Mouse (Mus musculus) E14TG2a.4 (cell line): ENCODE measurements around the gene Tmem214.
A peak's percentile ranks its signal among the peaks of the same experiment; 100 is the strongest.

Experiments
- H3K27me3 ChIP-seq: 2 replicates; pipeline ENCODE4 v1.6.1; 2014; ENCODE audit warnings: low read length, control low read depth; ENCODE audit not compliant: insufficient read depth
- H3K36me3 ChIP-seq: 2 replicates; pipeline ENCODE4 v1.6.1; 2014; ENCODE audit warnings: low read length, control low read depth; ENCODE audit not compliant: insufficient read depth
- H3K4me1 ChIP-seq: replicated peaks from 2 replicates; pipeline ENCODE4 v1.6.1; 2014; ENCODE audit warnings: low read depth, low read length, control low read depth
- H3K4me3 ChIP-seq: replicated peaks from 2 replicates; pipeline ENCODE4 v1.5.1; 2014; ENCODE audit warnings: mild to moderate bottlenecking, low read length
- H3K9me3 ChIP-seq: 2 replicates; pipeline ENCODE4 v1.6.1; 2014; ENCODE audit warnings: low read length, control low read depth
- CTCF ChIP-seq: conservative IDR thresholded peaks from 2 replicates; pipeline ENCODE4 v1.5.1; 2014; ENCODE audit warnings: low read length
- NANOG ChIP-seq: IDR thresholded peaks from 2 replicates; pipeline ENCODE4 v1.6.1; 2014; ENCODE audit warnings: borderline replicate concordance, low read length, mixed read lengths
- POU5F1 ChIP-seq: IDR thresholded peaks from 2 replicates; pipeline ENCODE4 v1.6.1; 2014; ENCODE audit warnings: low read length, borderline replicate concordance

The Tmem214 gene

GRCm38 (mm10) chr5:30914849-30915248 lies 47.0 kb downstream of the Tmem214 start:
- no peak for TF ChIP-seq NANOG
- Histone ChIP-seq H3K9me3 (no peaks in the 10 kb centered on the region), H3K27me3 (peaks cover 8% of the 10 kb centered on the region), H3K4me3 (no peak overlapping the region), H3K36me3 (no peaks in the 10 kb centered on the region), H3K4me1 (peaks cover 76% of the 10 kb centered on the region)

DNA sequence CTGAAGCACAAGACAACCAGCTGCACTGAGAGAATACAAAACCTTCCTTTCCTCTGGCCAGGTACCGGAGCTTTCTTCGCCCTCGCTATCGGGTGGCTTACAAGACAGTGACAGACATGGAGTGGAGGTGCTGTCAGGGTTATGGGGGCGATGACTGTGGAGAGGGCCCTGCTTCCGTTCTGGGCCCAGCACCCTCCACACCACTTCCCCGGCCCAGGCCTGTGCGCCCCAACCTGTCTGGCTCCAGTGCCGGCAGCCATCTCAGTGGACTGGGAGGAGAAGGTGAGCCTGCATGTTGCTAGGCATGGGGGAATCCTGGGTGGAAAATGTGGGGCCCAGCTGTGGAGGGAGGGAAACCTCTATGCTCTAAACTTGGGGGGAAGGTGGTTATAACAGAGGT lies 47.6 kb downstream of the Tmem214 start:
- peaks cover 81% of the 10 kb centered on the region for H3K4me1 ChIP-seq
- peaks cover 14% of the 10 kb centered on the region for H3K27me3 ChIP-seq
- no peak for TF ChIP-seq CTCF
- no peak for TF ChIP-seq NANOG
- H3K4me3 ChIP-seq, result peak overlapping the region; percentile 49
- H3K9me3 ChIP-seq, result no peaks in the 10 kb centered on the region
- no peaks in the 10 kb centered on the region for H3K36me3 ChIP-seq

DNA sequence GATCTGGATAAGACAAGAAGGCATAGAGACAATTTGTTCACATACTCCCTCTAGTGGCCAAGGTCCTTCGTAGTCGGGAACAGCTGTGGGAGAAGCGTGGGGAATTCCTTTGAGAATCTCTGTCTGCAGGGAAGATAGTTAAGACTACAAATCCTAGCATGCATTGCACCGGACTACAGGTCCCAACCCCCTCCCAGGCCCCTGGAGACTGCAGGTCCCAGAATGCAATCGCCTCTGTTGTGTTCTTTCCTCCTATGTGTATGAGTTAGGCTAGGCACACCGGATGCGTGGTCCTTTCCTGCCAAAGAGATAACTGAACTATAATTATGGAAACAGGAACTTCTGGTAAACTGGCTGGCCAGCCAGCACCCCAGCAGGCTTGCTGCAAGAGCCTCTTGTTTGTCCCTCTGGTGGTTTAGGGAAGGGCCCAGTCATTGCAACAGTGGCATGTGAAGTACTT lies 48.2 kb downstream of the Tmem214 start:
- peak; percentile 52 for TF ChIP-seq CTCF
- TF ChIP-seq NANOG, result no peak
- Histone ChIP-seq H3K9me3 (no peaks in the 10 kb centered on the region), H3K36me3 (no peaks in the 10 kb centered on the region)

DNA sequence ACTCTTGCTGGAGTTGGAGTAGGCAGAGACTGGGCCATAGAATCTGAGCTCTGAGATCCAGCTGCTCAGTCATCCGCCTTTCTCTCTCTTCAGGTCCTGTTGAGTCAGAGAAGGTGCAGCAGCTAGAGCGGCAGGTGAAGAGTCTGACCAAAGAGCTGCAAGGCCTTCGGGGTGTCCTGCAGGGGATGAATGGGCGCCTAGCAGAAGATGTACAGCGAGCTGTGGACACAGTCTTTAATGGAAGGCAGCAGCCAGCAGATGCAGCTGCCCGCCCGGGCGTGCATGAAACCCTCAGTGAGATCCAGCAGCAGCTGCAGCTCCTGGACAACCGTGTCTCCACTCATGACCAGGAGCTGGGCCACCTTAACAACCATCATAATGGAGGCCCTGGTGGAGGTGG lies 49.0 kb downstream of the Tmem214 start:
- Histone ChIP-seq H3K4me1 (peaks cover 89% of the 10 kb centered on the region), H3K4me3 (peak overlapping the region; percentile 67), H3K27me3 (peaks cover 16% of the 10 kb centered on the region), H3K9me3 (no peaks in the 10 kb centered on the region), H3K36me3 (no peaks in the 10 kb centered on the region)
- TF ChIP-seq POU5F1 (no peak), NANOG (no peak), CTCF (no peak)

More for the DNA sequence above, 48.2 kb downstream of the Tmem214 start:
- peaks cover 86% of the 10 kb centered on the region for H3K4me1 ChIP-seq
- H3K27me3 ChIP-seq, result peaks cover 16% of the 10 kb centered on the region
- peak overlapping the region; percentile 67 for H3K4me3 ChIP-seq

DNA sequence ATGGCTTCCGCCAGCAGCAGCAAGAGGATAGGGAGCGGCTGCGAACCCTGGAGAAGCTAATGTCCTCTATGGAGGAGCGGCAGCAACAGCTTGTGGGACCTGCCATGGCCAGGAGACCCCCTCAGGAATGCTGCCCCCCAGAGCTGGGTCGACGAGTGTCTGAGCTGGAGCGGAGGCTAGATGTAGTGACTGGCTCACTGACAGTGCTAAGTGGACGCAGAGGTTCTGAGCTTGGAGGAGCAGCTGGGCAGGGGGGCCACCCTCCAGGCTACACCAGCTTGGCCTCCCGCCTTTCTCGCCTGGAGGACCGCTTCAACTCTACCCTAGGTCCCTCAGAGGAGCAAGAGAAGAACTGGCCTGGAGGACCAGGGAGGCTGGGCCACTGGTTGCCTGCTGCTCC lies 49.5 kb downstream of the Tmem214 start:
- peak overlapping the region; percentile 67 for H3K4me3 ChIP-seq
- H3K36me3 ChIP-seq, result no peaks in the 10 kb centered on the region
- no peaks in the 10 kb centered on the region for H3K9me3 ChIP-seq
- H3K4me1 ChIP-seq, result peaks cover 90% of the 10 kb centered on the region
- H3K27me3 ChIP-seq, result peaks cover 18% of the 10 kb centered on the region
- TF ChIP-seq NANOG (no peak), CTCF (no peak), POU5F1 (no peak)

GRCm38 (mm10) chr5:30917891-30918670 lies 50.3 kb downstream of the Tmem214 start:
- H3K36me3 ChIP-seq, result no peaks in the 10 kb centered on the region
- peaks cover 90% of the 10 kb centered on the region for H3K4me1 ChIP-seq
- no peak for TF ChIP-seq POU5F1
- no peak for TF ChIP-seq CTCF
- no peak for TF ChIP-seq NANOG
- no peaks in the 10 kb centered on the region for H3K9me3 ChIP-seq
- H3K4me3 ChIP-seq, result peak overlapping the region; percentile 67
- H3K27me3 ChIP-seq, result peaks cover 24% of the 10 kb centered on the region

- no peaks in the 10 kb centered on the region for H3K9me3 ChIP-seq
- no peak for TF ChIP-seq CTCF
- no peak for TF ChIP-seq NANOG
- peaks cover 29% of the 10 kb centered on the region for H3K27me3 ChIP-seq
- peaks cover 85% of the 10 kb centered on the region for H3K4me1 ChIP-seq
- peak overlapping the region; percentile 67 for H3K4me3 ChIP-seq
- H3K36me3 ChIP-seq, result no peaks in the 10 kb centered on the region
Measured at GRCm38 (mm10) chr5:30918691-30919090, 50.9 kb downstream of the Tmem214 start.

- Histone ChIP-seq H3K4me1 (peaks cover 83% of the 10 kb centered on the region), H3K36me3 (no peaks in the 10 kb centered on the region), H3K27me3 (peaks cover 43% of the 10 kb centered on the region), H3K4me3 (peak overlapping the region; percentile 83), H3K9me3 (no peaks in the 10 kb centered on the region)
- no peak for TF ChIP-seq CTCF
- TF ChIP-seq NANOG, result no peak
- TF ChIP-seq POU5F1, result no peak
Measured at GRCm38 (mm10) chr5:30919831-30920614, 52.2 kb downstream of the Tmem214 start.

DNA sequence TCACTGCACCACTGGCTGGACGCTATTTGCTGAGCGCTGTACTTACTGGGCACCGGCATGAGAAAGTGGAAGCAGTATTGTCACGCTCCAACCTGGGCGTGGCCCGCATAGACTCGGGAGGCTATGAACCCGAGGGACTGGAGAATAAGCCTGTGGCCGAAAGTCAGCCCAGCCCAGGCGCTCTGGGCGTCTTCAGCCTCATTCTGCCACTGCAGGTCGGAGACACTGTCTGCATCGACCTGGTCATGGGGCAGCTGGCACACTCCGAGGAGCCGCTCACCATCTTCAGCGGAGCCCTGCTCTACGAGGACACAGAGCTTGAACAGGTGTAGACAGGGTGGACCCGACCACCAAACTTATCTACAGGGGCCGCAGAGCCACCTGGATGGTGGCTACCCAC lies 52.8 kb downstream of the Tmem214 start:
- peaks cover 77% of the 10 kb centered on the region for H3K4me1 ChIP-seq

More for the DNA sequence above, 52.8 kb downstream of the Tmem214 start:
- Histone ChIP-seq H3K4me3 (peak overlapping the region; percentile 83), H3K27me3 (peaks cover 49% of the 10 kb centered on the region), H3K9me3 (no peaks in the 10 kb centered on the region), H3K36me3 (no peaks in the 10 kb centered on the region)
- no peak for TF ChIP-seq POU5F1
- TF ChIP-seq CTCF, result no peak
- TF ChIP-seq NANOG, result no peak
